Mouse (Mus musculus) liver, embryonic 11.5 days (tissue): ENCODE data around the gene Macrod1. TPM values are rescaled to one million over a fixed set of nuclear protein-coding genes. Genes with fewer than 3 reads are reported as not detected.

Experiments
- ATAC-seq: fragments of 200-750 bp; cut with Nextera tagmentation; replicated peaks from 2 replicates; pipeline ENCODE4 v1.8.0; 2017; ENCODE audit warnings: moderate number of reproducible peaks, mild to moderate bottlenecking, moderate TSS enrichment, moderate library complexity; ENCODE audit not compliant: low FRiP score
- DNase-seq: peaks from one replicate; pipeline ENCODE4 v3.0.0-alpha.2; 2017; ENCODE audit warnings: low spot score
- H3K27ac ChIP-seq: fragments of 300-500 bp; sonication (generic); 2 replicates; pipeline ENCODE4 v1.5.1; 2014; ENCODE audit warnings: mild to moderate bottlenecking, low read depth, low read length, control low read depth
- H3K27me3 ChIP-seq: fragments of 300-500 bp; sonication (generic); replicated peaks from 2 replicates; pipeline ENCODE4 v1.6.1; 2014; ENCODE audit warnings: low read length, mixed read lengths; ENCODE audit not compliant: control insufficient read depth, insufficient read depth
- H3K36me3 ChIP-seq: fragments of 300-500 bp; sonication (generic); 2 replicates; pipeline ENCODE4 v1.6.1; 2014; ENCODE audit warnings: mild to moderate bottlenecking, low read length, moderate library complexity, mixed read lengths; ENCODE audit not compliant: control insufficient read depth, insufficient read depth
- H3K4me1 ChIP-seq: fragments of 300-500 bp; sonication (generic); replicated peaks from 2 replicates; pipeline ENCODE4 v1.6.1; 2014; ENCODE audit warnings: low read length, mixed read lengths; ENCODE audit not compliant: control insufficient read depth, insufficient read depth
- H3K4me2 ChIP-seq: fragments of 300-500 bp; sonication (generic); 2 replicates; pipeline ENCODE4 v1.6.1; 2014; ENCODE audit warnings: mild to moderate bottlenecking, control low read depth, moderate library complexity
- H3K4me3 ChIP-seq: fragments of 300-500 bp; sonication (generic); 2 replicates; pipeline ENCODE4 v1.5.1; 2014; ENCODE audit warnings: low read depth, low read length, control low read depth
- H3K9ac ChIP-seq: fragments of 300-500 bp; sonication (generic); 2 replicates; pipeline ENCODE4 v1.6.1; 2014; ENCODE audit warnings: low read depth, low read length, control low read depth
- H3K9me3 ChIP-seq: fragments of 300-500 bp; sonication (generic); 2 replicates; pipeline ENCODE4 v1.6.1; 2016; ENCODE audit warnings: low read length, inconsistent platforms, mixed read lengths; ENCODE audit not compliant: control insufficient read depth
- WGBS: fragments of 180-500 bp; shearing (Covaris S2); extraction: QIAGEN DNeasy Blood & Tissue Kit; methylation state at CpG from one replicate; pipeline ENCODE4 v1.1.7; 2014; 5-methylcytosine and 5-hydroxymethylcytosine counted together
- polyA plus RNA-seq: library from polyadenylated mRNA; unstranded; fragments of >200 nt; fragmentation: Nextera tagmentation; extraction: Ambion mirVana; gene quantifications from 2 replicates; pipeline ENCODE4 v1.2.1, GENCODE M21; 2014

The Macrod1 gene
- polyA plus RNA-seq, 1 experiment from 2014 or later = 5.9 TPM

DNA sequence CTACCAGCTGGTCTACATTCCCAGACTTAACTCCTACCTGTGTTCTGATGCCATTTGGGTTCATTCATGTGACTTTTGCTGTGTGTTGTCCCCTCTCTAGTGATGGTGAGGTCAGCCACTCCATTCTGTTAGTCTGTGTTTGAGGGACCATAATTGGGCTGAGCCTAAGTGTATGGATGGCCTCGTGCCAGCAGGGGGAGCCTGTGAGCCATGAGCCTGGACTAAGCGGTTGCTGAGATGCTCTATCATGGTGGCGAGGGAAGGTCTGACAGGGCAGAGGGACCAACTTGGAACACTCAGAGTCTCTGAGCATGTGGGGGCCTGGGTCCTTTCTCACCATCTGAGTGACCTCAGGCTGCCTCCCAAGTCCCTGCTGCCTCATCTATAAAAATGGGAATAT is 8.0 kb downstream of the Macrod1 start:
- Histone ChIP-seq H3K4me2 (no peak overlapping the region), H3K4me1 (peaks cover 18% of the 10 kb centered on the region), H3K4me3 (no peak overlapping the region), H3K36me3 (no peaks in the 10 kb centered on the region), H3K27me3 (peaks cover 15% of the 10 kb centered on the region), H3K9me3 (no peaks in the 10 kb centered on the region), H3K9ac (no peak overlapping the region), H3K27ac (no peak overlapping the region)
- ATAC-seq (peak; percentile 53; the same call in 1 of the 2 replicates), DNase-seq (peak; percentile 82)
- WGBS = 2% methylated on average over 3 of the region's 3 CpGs

DNA sequence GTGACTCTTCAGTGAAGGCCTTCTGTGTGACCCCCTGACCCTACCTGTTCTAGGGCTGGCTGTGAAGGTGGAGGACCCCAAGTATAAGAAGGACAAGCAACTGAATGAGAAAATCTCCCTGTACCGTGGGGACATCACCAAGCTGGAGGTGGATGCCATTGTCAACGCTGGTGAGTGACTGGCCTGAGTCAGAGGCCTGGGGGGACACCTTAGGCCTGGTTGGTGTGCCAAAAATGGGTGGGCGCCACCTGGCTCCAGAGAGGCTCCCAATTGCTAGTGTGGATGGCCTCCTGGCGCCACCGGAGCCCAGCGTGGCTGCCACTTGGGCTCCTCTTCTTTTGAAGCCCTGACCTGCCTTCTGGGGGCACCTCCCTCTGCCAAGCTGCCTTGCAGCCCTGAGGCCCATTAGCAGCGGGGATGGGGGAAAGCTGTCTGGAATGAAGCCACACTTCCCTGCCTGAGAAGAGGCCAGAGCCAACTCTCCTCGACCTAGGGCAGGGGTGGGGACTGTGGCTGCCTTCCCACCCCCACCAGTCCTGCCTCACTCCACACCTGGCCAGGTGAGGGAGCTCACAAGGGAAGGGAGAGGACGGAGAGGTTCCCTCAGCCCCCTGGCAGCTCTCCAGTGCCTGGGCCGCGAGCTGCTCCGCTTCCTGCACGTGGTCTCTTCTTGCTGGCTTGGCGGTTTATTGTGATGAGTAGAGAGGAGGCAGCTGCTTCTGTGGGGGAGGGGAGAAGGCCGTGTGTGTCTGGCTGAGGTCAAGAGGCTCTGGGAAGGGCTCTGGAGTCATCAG is 9.6 kb downstream of the Macrod1 start:
- Histone ChIP-seq H3K36me3 (no peaks in the 10 kb centered on the region), H3K4me3 (no peak overlapping the region), H3K27me3 (peaks cover 28% of the 10 kb centered on the region), H3K9me3 (no peaks in the 10 kb centered on the region), H3K4me2 (peak overlapping the region; percentile 5; the same call in 1 of the 2 replicates), H3K9ac (peak overlapping the region; percentile 44), H3K27ac (no peak overlapping the region; the same call in 1 of the 2 replicates), H3K4me1 (peaks cover 25% of the 10 kb centered on the region)
- no peak for ATAC-seq
- DNase-seq = peak; percentile 55
- 42% methylated on average over 15 of the region's 15 CpGs for WGBS

DNA sequence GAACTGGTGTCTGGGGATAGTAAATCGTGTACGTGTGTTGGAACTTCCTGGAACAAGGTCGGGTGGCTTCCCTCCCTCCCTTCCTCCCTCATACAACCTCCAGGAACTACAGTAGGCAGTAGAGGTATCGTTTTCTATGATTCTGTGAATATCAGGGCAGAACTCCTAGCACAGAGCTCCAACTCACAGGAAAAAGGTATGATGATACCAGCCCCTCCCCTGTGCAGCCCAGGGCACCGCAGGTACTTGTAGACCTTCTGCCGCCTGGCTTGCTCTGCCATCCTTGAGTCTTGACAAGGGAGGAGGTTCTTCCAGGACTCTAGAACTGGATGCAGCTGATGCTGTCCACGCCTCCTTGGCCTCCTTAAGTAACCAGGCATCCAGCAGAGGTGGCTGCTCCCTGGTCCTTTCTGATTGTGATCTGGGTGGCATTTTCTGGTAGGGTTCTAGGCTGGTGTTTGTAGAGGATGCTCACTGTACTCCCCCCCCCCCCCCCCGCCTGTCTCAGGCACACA is 10.3 kb downstream of the Macrod1 start:
- no peak for DNase-seq
- WGBS = 30% methylated on average over 7 of the region's 8 CpGs
- Histone ChIP-seq H3K4me1 (peaks cover 25% of the 10 kb centered on the region), H3K9ac (no peak overlapping the region; the same call in 1 of the 2 replicates), H3K36me3 (no peaks in the 10 kb centered on the region), H3K4me3 (no peak overlapping the region), H3K27ac (no peak overlapping the region; the same call in 1 of the 2 replicates), H3K4me2 (peak overlapping the region; percentile 5; the same call in 1 of the 2 replicates), H3K9me3 (no peaks in the 10 kb centered on the region), H3K27me3 (peaks cover 32% of the 10 kb centered on the region)
- no peak for ATAC-seq

DNA sequence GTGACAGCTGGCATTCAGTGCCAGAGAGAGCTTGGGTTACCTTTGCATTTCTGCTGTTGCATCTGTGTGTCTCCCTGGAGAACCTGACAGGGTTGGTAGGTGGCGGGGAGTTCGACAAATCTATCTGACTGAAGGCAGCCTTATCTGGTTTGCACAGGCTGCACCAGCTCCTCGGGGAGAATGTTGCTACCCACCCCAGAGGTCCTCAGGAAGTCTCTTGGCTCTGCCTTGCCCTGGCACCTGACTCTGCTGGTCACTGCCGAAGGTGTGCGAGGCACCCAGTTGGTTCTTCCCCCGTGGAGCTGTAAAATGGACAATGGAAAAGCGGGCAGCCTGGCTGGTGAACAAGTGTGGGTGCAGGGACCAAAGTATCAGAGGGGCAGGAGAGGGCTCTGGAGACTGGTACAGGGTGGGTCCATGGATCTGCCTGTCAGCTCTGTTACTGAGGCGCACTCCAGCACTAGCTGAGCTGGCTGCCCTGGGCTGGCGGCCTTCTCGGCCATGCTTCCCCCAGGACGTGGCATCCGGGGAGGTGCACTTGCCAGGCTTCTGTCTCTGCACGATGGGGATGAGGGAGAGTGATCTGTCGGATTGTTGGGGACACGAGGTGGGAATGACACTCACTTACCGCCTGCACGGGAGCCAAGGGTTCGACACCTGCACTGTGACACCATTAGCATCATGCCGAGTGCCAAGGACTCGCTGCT is 10.9 kb downstream of the Macrod1 start:
- Histone ChIP-seq H3K4me3 (no peak overlapping the region), H3K27me3 (peaks cover 32% of the 10 kb centered on the region), H3K27ac (no peak overlapping the region), H3K4me2 (peak overlapping the region; percentile 47), H3K36me3 (no peaks in the 10 kb centered on the region), H3K4me1 (peaks cover 25% of the 10 kb centered on the region), H3K9ac (0 out of 2 replicates have a peak overlapping the region, but pooled peaks have one; percentile 23), H3K9me3 (no peaks in the 10 kb centered on the region)
- DNase-seq = no peak
- WGBS = 25% methylated on average over 20 of the region's 20 CpGs
- peak; percentile 77 for ATAC-seq

DNA sequence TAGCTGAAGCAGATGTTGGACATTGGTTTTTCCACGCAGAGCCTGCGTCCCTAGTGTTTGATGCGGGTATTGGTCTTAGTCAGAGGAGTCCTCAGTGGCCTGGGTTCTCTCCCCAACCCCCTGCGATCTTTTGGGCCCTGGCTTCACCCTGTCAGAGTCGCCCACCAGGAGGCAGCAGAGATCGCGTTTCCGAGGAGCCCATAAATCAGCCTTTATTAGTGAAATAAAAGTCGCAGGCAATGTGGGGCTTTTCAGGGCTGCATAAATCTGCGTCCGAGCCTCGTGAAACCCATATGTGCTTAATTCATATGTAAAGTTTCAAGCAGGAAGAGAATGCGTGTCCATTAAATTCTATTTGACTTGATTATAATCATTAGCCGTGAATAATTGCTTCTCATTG is 11.5 kb downstream of the Macrod1 start:
- peaks cover 32% of the 10 kb centered on the region for H3K27me3 ChIP-seq
- H3K4me1 ChIP-seq = peaks cover 25% of the 10 kb centered on the region
- H3K9ac ChIP-seq = 0 out of 2 replicates have a peak overlapping the region, but pooled peaks have one; percentile 23
- H3K4me2 ChIP-seq = peak overlapping the region; percentile 47; the same call in 1 of the 2 replicates
- H3K27ac ChIP-seq = no peak overlapping the region
- no peak overlapping the region for H3K4me3 ChIP-seq
- 9% methylated on average over 14 of the region's 14 CpGs for WGBS
- ATAC-seq = no peak
- H3K36me3 ChIP-seq = no peaks in the 10 kb centered on the region
- peak; percentile 80 for DNase-seq
- no peaks in the 10 kb centered on the region for H3K9me3 ChIP-seq

DNA sequence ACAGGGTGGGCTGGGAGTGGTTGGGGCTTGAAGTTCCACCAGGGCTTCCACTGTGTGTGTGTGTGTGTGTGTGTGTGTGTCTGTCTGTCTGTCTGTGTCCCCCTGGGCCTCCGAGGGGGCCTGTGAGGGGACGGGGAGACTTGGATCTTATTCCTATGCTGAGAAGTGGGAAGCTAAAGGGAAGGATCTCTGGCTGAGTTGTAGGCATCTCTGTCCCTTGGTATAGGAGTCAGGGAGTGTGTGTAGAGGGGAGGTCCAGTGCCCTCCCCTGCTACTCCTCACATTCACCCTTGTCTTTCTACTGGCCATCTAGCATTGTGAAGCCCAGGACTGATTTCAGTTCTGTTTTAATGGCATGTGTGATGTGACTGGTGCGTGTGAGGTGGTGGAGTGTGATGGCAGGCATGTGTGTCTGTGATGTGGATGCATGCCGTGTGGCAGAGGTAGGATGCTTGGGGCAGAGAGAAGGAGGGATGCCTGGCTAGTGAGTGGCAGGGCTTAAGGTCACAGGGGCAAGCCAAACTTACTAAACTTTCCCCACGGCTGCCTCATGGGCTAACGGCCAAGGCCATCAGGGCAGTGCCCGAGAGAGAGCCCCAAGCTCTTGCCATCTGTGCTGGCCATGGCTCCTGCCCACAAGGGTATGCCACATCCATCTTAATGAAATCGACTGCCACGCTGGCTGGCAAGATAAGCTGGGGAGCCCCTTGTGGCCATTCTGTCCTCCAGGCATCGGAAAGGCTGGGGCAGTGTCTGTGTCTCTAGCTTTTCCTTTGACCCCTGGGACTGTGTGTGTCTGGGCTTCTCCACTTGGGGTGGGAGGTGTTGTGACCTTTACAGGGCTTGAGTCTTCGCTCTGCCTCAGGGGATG is 12.3 kb downstream of the Macrod1 start:
- no peak overlapping the region for H3K4me2 ChIP-seq
- H3K27me3 ChIP-seq = peaks cover 32% of the 10 kb centered on the region
- H3K4me1 ChIP-seq = peaks cover 25% of the 10 kb centered on the region
- no peaks in the 10 kb centered on the region for H3K36me3 ChIP-seq
- 64% methylated on average over 11 of the region's 11 CpGs for WGBS
- no peak overlapping the region for H3K9ac ChIP-seq
- H3K4me3 ChIP-seq = no peak overlapping the region
- ATAC-seq = no peak
- H3K27ac ChIP-seq = no peak overlapping the region
- DNase-seq = no peak
- H3K9me3 ChIP-seq = no peaks in the 10 kb centered on the region

DNA sequence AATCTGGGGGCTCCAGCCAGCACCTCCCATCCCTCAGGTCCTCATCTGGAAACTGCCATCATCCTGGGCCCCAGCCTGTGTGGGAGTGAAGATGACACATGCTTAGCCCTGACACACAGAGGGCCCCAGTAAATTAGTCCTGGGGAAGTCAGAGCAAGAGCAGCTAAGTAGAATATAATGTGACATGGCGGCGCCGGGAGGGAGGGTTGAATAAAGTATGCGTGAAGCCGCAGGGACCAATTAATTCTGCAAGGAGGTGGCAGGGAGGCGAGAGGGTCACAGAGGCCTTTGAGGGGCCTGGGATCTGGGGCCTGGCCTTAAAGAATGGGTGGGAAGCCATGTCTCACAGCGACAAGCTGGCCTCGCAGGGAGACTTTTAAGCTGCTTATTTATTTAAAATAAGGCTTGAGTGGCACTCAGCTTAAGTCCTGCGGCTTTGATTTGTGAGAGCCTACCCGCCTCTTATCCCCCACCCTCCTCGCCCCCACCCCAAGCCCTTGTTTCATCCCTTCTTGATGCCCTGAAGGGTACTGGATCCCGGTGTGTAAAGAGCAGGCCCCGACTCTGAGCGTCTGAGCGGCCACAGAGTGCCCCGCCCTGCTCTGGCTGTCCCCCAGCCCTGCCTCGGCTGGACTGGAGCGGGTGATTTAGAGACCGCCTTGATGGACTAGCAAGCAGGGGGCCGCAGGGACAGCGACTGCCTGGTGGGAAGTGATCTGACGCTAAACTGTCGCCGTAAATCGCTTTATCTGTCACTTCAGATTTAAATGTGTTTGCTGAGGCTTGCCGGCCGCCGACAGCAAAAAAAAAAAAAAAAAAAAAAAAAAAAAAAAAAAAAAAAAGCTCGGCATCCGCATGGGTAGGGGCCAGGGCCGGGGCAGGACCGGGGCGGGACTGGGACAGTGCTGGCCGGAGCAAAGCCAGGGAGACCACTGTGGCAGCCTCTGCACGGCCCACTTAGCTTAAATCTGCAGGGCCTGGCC is 13.5 kb downstream of the Macrod1 start:
- Histone ChIP-seq H3K9ac (no peak overlapping the region), H3K27me3 (peaks cover 32% of the 10 kb centered on the region), H3K36me3 (no peaks in the 10 kb centered on the region), H3K4me2 (peak overlapping the region; percentile 41), H3K4me1 (peaks cover 25% of the 10 kb centered on the region), H3K9me3 (no peaks in the 10 kb centered on the region), H3K27ac (no peak overlapping the region), H3K4me3 (no peak overlapping the region)
- ATAC-seq (no peak), DNase-seq (no peak)
- WGBS = 21% methylated on average over 34 of the region's 35 CpGs
